Mouse (Mus musculus): ENCODE results near the gene Dek.

Dek gene

DNA sequence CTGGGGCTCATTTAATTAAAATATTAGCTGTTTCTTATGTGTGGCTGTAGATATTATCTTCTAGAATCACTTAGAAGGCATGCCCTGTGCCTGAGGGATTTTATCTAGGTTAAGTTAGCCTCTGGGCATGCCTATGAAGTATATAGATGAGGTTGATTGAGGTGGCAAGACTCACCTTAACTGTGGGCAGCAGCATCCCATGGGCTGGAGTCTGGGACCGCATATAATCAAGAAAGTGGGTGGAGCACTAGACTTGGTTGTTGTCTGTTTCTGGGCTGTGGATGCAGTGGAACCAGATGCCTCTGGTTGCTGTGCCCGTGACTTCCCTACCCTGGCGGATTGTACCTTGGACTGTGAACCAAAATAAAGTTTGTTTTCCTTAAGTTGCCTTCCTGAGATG is 6.1 kb upstream of the Dek start:
- no peak for DNase-seq (ENCODE audit: extremely low read depth, insufficient read length, low spot score)

DNA sequence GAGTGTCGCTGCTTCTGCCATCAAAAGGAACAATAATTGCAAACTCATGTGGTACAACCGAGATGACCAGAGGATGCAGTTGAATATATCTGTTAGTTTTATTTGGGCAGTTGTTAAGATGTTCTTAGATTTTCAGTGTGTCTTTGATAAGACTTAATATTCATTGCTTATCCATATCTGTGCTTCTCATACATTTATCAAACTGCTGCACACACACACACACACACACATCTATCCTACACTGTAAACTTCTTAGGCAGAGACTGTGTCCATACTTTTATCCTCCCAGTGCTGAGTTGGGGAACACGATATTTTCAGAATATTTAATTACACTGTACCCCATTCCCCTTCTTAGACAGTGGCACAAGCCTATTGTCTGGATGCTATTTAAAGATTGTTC is 5.2 kb upstream of the Dek start:
- DNase-seq (ENCODE audit: extremely low read depth, insufficient read length, low spot score): no peak

DNA sequence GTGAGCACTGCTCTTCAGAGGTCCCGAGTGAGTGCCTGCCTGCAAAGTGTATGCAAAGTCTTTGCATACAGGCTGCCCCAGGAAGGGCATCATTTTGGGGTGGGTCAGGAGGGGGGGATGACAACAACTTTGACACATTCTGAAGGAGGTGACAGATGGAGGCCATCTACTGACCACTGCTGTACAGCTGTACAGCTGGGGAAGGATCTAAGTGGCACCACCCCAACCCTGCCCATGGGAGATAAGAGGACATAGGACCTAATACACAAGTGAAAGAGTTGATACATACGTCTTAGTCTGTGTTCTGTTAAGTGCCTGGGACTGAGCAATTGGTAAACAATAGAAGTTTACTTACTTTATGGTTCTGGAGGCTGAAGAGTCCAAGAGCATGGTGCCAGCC is 3.2 kb upstream of the Dek start:
- no peak for DNase-seq (ENCODE audit: extremely low read depth, insufficient read length, low spot score)

DNA sequence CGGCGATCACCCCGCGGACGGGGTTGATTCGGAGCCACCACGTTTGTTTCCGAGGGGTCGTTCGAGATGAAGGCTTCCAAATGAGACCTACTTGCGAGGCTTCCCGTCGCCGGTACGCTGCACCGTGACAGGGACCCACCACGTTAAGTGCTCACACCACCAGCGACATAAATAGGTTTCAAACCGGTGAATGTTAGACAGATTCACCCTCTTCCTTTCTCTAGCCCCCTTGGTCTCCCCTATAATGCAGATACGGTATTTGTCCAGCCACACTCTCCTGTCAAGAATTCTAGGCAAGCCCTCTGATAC is 533 bp upstream of the Dek start:
- DNase-seq (ENCODE audit: extremely low read depth, insufficient read length, low spot score): no peak

DNA sequence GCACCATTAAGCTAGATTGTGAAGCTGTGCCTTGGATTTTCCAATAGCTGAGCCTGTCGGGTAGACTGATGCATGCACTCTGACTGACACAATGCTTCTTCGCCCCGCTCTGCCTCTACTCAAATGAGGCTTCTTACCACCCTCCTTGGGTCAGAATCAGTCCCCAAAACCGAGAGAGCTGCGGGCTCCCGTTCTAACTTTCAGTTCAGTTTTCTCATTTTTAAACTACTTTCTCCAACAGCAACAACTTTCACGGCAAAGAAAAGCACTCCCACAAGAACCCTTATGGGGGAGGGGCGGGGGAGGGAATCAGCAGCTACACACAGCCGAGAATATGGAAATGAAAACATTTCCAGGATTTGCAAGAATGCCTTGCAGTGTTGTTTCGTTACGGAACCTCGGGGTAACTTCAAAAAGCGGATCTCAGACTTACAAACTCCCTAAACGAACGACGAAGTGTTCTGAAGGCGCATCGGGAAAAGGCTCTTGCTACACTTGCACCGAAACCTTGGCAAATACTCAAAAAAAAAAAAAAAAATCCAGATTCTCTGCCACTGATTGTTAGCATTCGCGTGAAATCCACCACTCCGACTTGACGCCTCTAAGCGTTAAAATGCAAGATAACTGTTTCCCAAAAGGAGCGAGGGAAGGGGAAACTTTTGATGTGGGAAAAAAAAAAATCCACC is 1.0 kb downstream of the Dek start:
- peak; percentile 28 for DNase-seq (ENCODE audit: extremely low read depth, insufficient read length, low spot score)

- DNase-seq (ENCODE audit: extremely low read depth, insufficient read length, low spot score): no peak
These were observed 1.9 kb downstream of the Dek start for GRCm38 (mm10) chr13:47104146-47104545.

GRCm38 (mm10) chr13:47100587-47100986 is 5.4 kb downstream of the Dek start:
- DNase-seq (ENCODE audit: extremely low read depth, insufficient read length, low spot score): no peak

GRCm38 (mm10) chr13:47099265-47099664 is 6.7 kb downstream of the Dek start:
- DNase-seq (ENCODE audit: extremely low read depth, insufficient read length, low spot score): no peak

GRCm38 (mm10) chr13:47096591-47096990 is 9.4 kb downstream of the Dek start:
- no peak for DNase-seq (ENCODE audit: extremely low read depth, insufficient read length, low spot score)

DNA sequence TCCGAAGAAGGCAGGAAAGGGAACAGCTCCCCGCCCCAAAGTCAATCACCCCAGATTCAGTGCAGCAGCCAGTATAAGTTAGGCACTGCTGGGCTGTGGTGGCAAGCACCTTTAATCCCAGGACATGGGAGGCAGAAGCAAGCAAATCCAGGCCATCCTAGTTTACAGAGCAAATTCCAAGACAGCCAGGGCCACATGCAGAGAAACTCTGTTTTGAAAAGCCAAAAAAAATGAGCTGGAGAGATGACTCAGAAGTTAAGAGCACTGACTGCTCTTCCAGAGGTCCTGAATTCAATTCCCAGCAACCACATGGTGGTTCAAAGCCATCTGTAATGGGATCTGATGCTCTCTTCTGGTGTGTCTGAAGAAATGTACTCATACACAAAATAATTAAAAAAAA is 12.2 kb downstream of the Dek start:
- DNase-seq (ENCODE audit: extremely low read depth, insufficient read length, low spot score): no peak

GRCm38 (mm10) chr13:47089271-47089670 is 16.7 kb downstream of the Dek start:
- DNase-seq (ENCODE audit: extremely low read depth, insufficient read length, low spot score): no peak

GRCm38 (mm10) chr13:47088433-47088832 is 17.6 kb downstream of the Dek start:
- no peak for DNase-seq (ENCODE audit: extremely low read depth, insufficient read length, low spot score)

- no peak for DNase-seq (ENCODE audit: extremely low read depth, insufficient read length, low spot score)
These were observed 25.0 kb downstream of the Dek start for GRCm38 (mm10) chr13:47080905-47081505.

- DNase-seq (ENCODE audit: extremely low read depth, insufficient read length, low spot score): no peak
These were observed 27.2 kb downstream of the Dek start for GRCm38 (mm10) chr13:47078799-47079198.

- no peak for DNase-seq (ENCODE audit: extremely low read depth, insufficient read length, low spot score)
These were observed 28.6 kb downstream of the Dek start for GRCm38 (mm10) chr13:47077367-47077766.

DNA sequence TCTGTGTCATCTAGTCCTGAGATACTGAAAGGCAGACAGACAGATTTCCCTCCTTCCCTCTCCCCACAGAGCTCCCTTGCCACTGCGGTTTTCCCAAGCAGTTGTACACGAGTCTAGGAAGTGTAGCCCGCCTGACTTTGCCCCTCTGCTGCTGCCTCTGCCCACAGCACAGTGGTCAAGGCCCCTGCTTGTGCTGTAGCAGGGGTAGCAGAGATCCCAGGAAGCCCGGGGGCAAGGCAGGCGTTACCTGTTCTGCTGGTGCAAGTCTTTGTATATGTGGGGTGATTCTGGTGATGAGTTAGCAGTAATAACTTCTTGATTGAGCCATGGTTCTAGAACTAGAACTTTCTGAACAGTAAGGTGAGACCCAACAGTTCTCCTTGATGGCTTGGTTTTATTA is 29.8 kb downstream of the Dek start:
- no peak for DNase-seq (ENCODE audit: extremely low read depth, insufficient read length, low spot score)

- DNase-seq (ENCODE audit: extremely low read depth, insufficient read length, low spot score): no peak
These were observed 33.5 kb downstream of the Dek start for GRCm38 (mm10) chr13:47072484-47072883.

GRCm38 (mm10) chr13:47071871-47072270 is 34.1 kb downstream of the Dek start:
- DNase-seq (ENCODE audit: extremely low read depth, insufficient read length, low spot score): no peak

- no peak for DNase-seq (ENCODE audit: extremely low read depth, insufficient read length, low spot score)
These were observed 35.5 kb downstream of the Dek start for GRCm38 (mm10) chr13:47070329-47071080.

DNA sequence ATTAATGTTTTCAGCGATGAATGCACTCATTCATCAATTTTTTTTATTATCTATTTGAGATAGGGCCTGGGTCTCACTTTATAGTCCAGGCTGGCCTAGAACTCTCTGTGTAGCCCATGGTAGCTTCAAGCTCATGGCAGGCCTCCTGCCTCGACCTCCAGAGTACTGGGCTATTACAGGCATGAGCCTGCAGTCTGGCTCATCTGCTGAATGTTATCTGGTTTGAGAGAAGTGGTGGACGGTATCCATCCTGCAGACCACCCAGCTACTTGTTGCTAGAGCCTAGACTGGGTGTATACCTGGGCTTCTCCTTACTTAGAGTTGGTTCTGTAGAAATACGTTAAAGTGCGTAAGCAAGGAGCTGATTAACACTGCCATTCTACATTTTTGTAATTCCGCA is 39.0 kb downstream of the Dek start:
- DNase-seq (ENCODE audit: extremely low read depth, insufficient read length, low spot score): no peak

GRCm38 (mm10) chr13:47066516-47066915 is 39.5 kb downstream of the Dek start:
- DNase-seq (ENCODE audit: extremely low read depth, insufficient read length, low spot score): no peak
